Mouse (Mus musculus) liver, embryonic 14.5 days (tissue): ENCODE results near the gene Ube4b.

Source experiments
- CTCF ChIP-seq: IDR thresholded peaks from 2 replicates; pipeline ENCODE4 v1.5.1; 2016; ENCODE audit warnings: antibody characterized with exemption, low read depth, control low read depth
- EP300 ChIP-seq: IDR thresholded peaks from 2 replicates; pipeline ENCODE4 v1.6.1; 2016; ENCODE audit warnings: antibody characterized with exemption, low read depth

DNA sequence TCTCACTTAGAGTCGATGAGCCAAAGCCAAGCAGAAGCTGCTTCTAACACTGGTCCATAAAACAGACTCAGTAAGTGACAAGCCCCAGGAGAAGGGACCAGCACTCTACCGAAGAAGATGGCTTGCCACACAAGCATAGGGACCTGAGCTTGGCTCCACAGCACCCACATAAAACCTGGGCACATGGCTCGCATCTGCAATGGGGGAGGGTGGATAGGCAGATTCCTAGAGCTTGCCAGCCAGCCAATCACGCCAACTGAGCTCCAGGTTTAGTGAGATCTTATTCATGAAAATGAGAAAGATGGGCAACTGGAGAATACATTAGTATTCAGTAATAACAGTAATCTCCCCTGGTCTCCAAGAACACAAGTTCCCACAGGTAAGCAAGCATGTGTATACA is 16.8 kb downstream of the Ube4b start:
- no peak for TF ChIP-seq CTCF
- no peak for TF ChIP-seq EP300
